Mouse (Mus musculus): Measurements from ENCODE around the gene Fam50b. TPM values are rescaled to one million over a fixed set of nuclear protein-coding genes. Genes with fewer than 3 reads are reported as not detected.

Fam50b gene
- polyA plus RNA-seq, 1 experiment, result not detected

- Histone ChIP-seq H3K27me3 (ENCODE audit: control insufficient read depth, insufficient read depth, insufficient read length) (no peaks in the 10 kb centered on the region), H3K79me2 (ENCODE audit: control insufficient read depth, insufficient read depth) (no peaks in the 10 kb centered on the region), H3K4me3 (no peak overlapping the region), H3K36me3 (ENCODE audit: control insufficient read depth, insufficient read depth) (no peaks in the 10 kb centered on the region), H3K4me2 (ENCODE audit: low read depth) (no peak overlapping the region), H3ac (ENCODE audit: control insufficient read depth, insufficient read length) (no peak overlapping the region)
- TF ChIP-seq E2F4 (IDR thresholded peaks at IDR 0.05; ENCODE audit: insufficient read depth) (no peak), TCF12 (IDR thresholded peaks at IDR 0.05; ENCODE audit: insufficient read depth, poor library complexity, severe bottlenecking) (no peak), POLR2A (IDR thresholded peaks at IDR 0.05; ENCODE audit: insufficient read length, low read depth) (no peak), USF1 (IDR thresholded peaks at IDR 0.05; ENCODE audit: low read depth) (no peak), MAX (IDR thresholded peaks at IDR 0.05; ENCODE audit: low read depth) (no peak), TCF3 (IDR thresholded peaks at IDR 0.05; ENCODE audit: insufficient read length, low read depth) (no peak), MYOD1 (IDR thresholded peaks at IDR 0.05; ENCODE audit: control insufficient read depth in 1 of 3, insufficient read length in 2 of 3, low read depth in 2 of 3) (no peak), MYOG (IDR thresholded peaks at IDR 0.05; ENCODE audit: control insufficient read depth in 1 of 3, insufficient read depth in 1 of 3, insufficient read length in 2 of 3, low read depth in 2 of 3) (no peak), REST (IDR thresholded peaks at IDR 0.05; ENCODE audit: insufficient read depth, insufficient read length) (no peak), SRF (IDR thresholded peaks at IDR 0.05; ENCODE audit: control insufficient read depth, insufficient read length, low read depth) (no peak), CEBPB (IDR thresholded peaks at IDR 0.05; ENCODE audit: insufficient read depth, poor library complexity, severe bottlenecking) (no peak)
These were observed 50.2 kb downstream of the Fam50b start for GRCm38 (mm10) chr13:34784818-34785217.

DNA sequence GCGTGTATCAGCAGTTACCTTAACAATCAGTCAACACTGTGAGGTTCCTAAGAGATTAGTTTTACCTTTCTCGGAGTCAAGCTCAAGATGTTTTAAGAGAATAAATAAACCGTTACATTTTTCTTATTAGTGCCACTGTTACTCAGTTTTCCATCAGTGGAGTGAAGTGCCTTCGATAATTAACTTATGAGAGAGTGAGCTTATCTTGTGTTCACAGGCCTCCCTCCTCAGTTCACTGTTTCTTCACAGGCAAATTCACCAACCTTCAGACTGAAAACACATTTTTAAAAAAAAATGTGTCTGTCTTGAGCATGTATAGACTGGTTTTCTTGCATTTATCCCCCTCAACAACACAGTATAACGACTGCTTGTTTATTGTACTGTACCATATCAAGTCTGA lies 52.0 kb downstream of the Fam50b start:
- H3K36me3 ChIP-seq (ENCODE audit: control insufficient read depth, insufficient read depth), result no peaks in the 10 kb centered on the region
- TF ChIP-seq MYOD1 (IDR thresholded peaks at IDR 0.05; ENCODE audit: control insufficient read depth in 1 of 3, insufficient read length in 2 of 3, low read depth in 2 of 3) (no peak), MAX (IDR thresholded peaks at IDR 0.05; ENCODE audit: low read depth) (no peak), POLR2A (IDR thresholded peaks at IDR 0.05; ENCODE audit: insufficient read length, low read depth) (no peak), CEBPB (IDR thresholded peaks at IDR 0.05; ENCODE audit: insufficient read depth, poor library complexity, severe bottlenecking) (no peak), TCF3 (IDR thresholded peaks at IDR 0.05; ENCODE audit: insufficient read length, low read depth) (no peak), TCF12 (IDR thresholded peaks at IDR 0.05; ENCODE audit: insufficient read depth, poor library complexity, severe bottlenecking) (no peak), USF1 (IDR thresholded peaks at IDR 0.05; ENCODE audit: low read depth) (no peak), SRF (IDR thresholded peaks at IDR 0.05; ENCODE audit: control insufficient read depth, insufficient read length, low read depth) (no peak), POLR2AphosphoS2 (IDR thresholded peaks at IDR 0.05; ENCODE audit: insufficient read length, low read depth) (no peak), REST (IDR thresholded peaks at IDR 0.05; ENCODE audit: insufficient read depth, insufficient read length) (no peak), E2F4 (IDR thresholded peaks at IDR 0.05; ENCODE audit: insufficient read depth) (no peak), MYOG (IDR thresholded peaks at IDR 0.05; ENCODE audit: control insufficient read depth in 1 of 3, insufficient read depth in 1 of 3, insufficient read length in 2 of 3, low read depth in 2 of 3) (no peak)
- no peak overlapping the region for H3K4me3 ChIP-seq
- no peak overlapping the region for H3ac ChIP-seq (ENCODE audit: control insufficient read depth, insufficient read length)
- no peaks in the 10 kb centered on the region for H3K27me3 ChIP-seq (ENCODE audit: control insufficient read depth, insufficient read depth, insufficient read length)
- no peaks in the 10 kb centered on the region for H3K79me2 ChIP-seq (ENCODE audit: control insufficient read depth, insufficient read depth)
- H3K4me2 ChIP-seq (ENCODE audit: low read depth), result no peak overlapping the region

DNA sequence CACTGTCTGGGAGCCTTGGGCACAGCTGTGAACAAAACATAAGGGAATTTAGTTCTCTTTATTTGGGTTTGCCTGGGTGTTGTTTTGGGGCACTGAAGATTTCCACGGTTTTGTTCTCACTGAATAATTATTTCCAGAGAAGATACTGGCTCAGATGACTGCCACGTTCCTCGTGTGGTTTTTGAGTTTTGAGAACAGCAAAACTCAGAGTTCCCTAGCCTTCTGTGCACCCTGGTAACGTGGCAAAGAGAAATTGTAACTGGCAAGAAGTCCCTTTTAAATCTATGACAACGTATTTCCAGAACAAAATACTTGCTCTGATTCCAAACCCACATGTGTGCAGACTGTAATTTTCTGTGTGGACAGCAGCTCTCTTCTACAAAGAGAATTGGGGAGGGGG lies 52.9 kb downstream of the Fam50b start:
- Histone ChIP-seq H3K36me3 (ENCODE audit: control insufficient read depth, insufficient read depth) (no peaks in the 10 kb centered on the region), H3ac (ENCODE audit: control insufficient read depth, insufficient read length) (no peak overlapping the region), H3K79me2 (ENCODE audit: control insufficient read depth, insufficient read depth) (no peaks in the 10 kb centered on the region), H3K4me3 (no peak overlapping the region), H3K4me2 (ENCODE audit: low read depth) (no peak overlapping the region), H3K27me3 (ENCODE audit: control insufficient read depth, insufficient read depth, insufficient read length) (no peaks in the 10 kb centered on the region)
- TF ChIP-seq POLR2A (IDR thresholded peaks at IDR 0.05; ENCODE audit: insufficient read length, low read depth) (no peak), CEBPB (IDR thresholded peaks at IDR 0.05; ENCODE audit: insufficient read depth, poor library complexity, severe bottlenecking) (no peak), E2F4 (IDR thresholded peaks at IDR 0.05; ENCODE audit: insufficient read depth) (no peak), TCF12 (IDR thresholded peaks at IDR 0.05; ENCODE audit: insufficient read depth, poor library complexity, severe bottlenecking) (no peak), MAX (IDR thresholded peaks at IDR 0.05; ENCODE audit: low read depth) (no peak), TCF3 (IDR thresholded peaks at IDR 0.05; ENCODE audit: insufficient read length, low read depth) (no peak)

DNA sequence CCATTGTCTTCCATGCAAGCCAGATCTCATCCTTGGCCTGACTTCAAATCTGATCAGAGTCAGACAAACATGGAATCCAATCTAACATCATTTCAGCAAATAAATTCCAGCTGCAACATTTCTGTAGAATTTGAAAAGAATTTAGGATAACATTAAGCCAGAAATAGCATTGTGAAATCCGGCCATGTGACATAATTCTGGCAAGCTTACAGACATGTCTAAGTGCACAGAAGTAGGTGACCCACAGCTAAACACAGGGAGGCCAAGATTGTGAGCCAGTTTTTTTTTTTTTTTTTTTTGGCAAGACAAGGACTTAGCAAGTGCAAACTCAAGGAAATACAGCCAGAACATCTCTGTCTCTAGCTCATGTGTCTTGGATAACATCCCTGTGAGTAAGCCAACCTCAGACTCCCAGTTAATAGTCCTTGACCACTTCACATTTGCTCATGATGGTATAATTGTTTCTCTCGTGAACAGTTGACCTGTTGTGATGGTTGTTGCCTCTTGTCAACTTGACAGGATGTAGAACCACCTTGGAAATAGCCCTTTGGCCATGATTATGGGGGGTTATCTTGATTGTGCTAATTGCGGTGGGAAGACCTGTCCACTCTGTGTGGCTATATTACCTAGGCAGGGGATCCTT lies 54.6 kb downstream of the Fam50b start:
- no peaks in the 10 kb centered on the region for H3K27me3 ChIP-seq (ENCODE audit: control insufficient read depth, insufficient read depth, insufficient read length)
- peak overlapping the region; percentile 2 for H3K4me2 ChIP-seq (ENCODE audit: low read depth)
- H3K79me2 ChIP-seq (ENCODE audit: control insufficient read depth, insufficient read depth), result no peaks in the 10 kb centered on the region
- TF ChIP-seq TCF12 (IDR thresholded peaks at IDR 0.05; ENCODE audit: insufficient read depth, poor library complexity, severe bottlenecking) (no peak), CEBPB (IDR thresholded peaks at IDR 0.05; ENCODE audit: insufficient read depth, poor library complexity, severe bottlenecking) (peak; percentile 56; the same call in 1 of the 2 replicates), USF1 (IDR thresholded peaks at IDR 0.05; ENCODE audit: low read depth) (peak; percentile 55)
- no peak overlapping the region for H3K4me3 ChIP-seq
- no peaks in the 10 kb centered on the region for H3K36me3 ChIP-seq (ENCODE audit: control insufficient read depth, insufficient read depth)
- H3ac ChIP-seq (ENCODE audit: control insufficient read depth, insufficient read length), result no peak overlapping the region

DNA sequence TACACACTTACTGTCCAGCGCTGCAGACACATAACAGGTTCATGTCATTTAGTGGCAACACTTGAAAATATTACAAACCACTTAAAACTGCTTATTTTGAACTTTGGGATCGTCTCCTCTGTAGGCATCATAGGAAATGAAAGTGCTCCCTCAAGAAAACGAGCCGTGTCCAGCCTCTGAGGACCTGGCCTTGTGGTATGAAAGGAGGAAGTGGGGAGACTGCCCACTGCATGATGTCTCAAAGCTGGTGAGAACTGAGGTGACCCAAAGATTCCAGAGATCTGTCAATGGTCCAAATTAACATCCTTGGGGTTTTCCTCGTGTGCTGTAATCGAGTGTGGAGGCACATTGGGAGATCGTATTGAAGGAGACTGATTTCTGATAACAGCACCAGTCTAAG lies 58.4 kb downstream of the Fam50b start:
- Histone ChIP-seq H3K79me2 (ENCODE audit: control insufficient read depth, insufficient read depth) (no peaks in the 10 kb centered on the region), H3K4me3 (no peak overlapping the region), H3K27me3 (ENCODE audit: control insufficient read depth, insufficient read depth, insufficient read length) (no peaks in the 10 kb centered on the region), H3K36me3 (ENCODE audit: control insufficient read depth, insufficient read depth) (no peaks in the 10 kb centered on the region), H3ac (ENCODE audit: control insufficient read depth, insufficient read length) (no peak overlapping the region), H3K4me2 (ENCODE audit: low read depth) (no peak overlapping the region)
- TF ChIP-seq MYOD1 (IDR thresholded peaks at IDR 0.05; ENCODE audit: control insufficient read depth in 1 of 3, insufficient read length in 2 of 3, low read depth in 2 of 3) (no peak), TCF3 (IDR thresholded peaks at IDR 0.05; ENCODE audit: insufficient read length, low read depth) (no peak), MYOG (IDR thresholded peaks at IDR 0.05; ENCODE audit: control insufficient read depth in 1 of 3, insufficient read depth in 1 of 3, insufficient read length in 2 of 3, low read depth in 2 of 3) (no peak), POLR2AphosphoS2 (IDR thresholded peaks at IDR 0.05; ENCODE audit: insufficient read length, low read depth) (no peak), POLR2A (IDR thresholded peaks at IDR 0.05; ENCODE audit: insufficient read length, low read depth) (no peak), E2F4 (IDR thresholded peaks at IDR 0.05; ENCODE audit: insufficient read depth) (no peak), USF1 (IDR thresholded peaks at IDR 0.05; ENCODE audit: low read depth) (no peak), REST (IDR thresholded peaks at IDR 0.05; ENCODE audit: insufficient read depth, insufficient read length) (no peak), MAX (IDR thresholded peaks at IDR 0.05; ENCODE audit: low read depth) (no peak), SRF (IDR thresholded peaks at IDR 0.05; ENCODE audit: control insufficient read depth, insufficient read length, low read depth) (no peak), TCF12 (IDR thresholded peaks at IDR 0.05; ENCODE audit: insufficient read depth, poor library complexity, severe bottlenecking) (no peak), CEBPB (IDR thresholded peaks at IDR 0.05; ENCODE audit: insufficient read depth, poor library complexity, severe bottlenecking) (no peak)

Measured in myocyte (in vitro differentiated cells).